Mouse (Mus musculus): Measurements from ENCODE around the gene Foxn4.

DNA sequence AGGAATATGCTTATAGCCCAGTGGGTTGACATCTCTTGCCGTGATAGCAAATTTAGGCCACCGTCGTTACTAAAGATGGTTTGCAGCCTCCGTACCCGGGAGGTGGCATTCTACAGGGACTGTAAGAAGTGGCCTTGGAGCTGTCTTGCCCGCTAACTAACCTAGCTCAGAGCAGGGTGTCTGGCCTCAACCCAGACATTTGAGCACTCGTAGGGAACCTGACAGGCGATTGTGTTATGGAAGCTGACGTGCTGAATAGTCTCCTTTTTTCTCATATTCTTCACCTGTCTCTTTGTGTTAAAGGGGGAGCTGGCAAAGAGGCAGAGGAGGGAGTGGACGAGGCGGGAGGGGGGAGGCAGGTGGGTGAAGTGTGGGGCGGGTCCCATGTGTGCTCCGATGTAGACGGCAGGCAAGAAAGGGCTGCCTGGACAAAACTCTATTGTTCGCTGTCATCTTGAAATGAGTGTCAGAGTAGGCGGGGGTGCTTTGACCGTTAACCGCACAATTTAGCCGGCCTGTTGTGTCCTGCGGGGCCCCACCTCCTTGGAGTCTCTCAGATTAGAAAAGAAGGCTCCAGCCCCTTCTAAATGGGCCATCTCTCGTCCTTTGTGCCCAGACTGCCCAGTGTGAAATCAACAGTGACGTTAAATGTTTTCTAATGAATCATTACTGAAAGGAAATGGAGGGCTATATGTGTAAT is 25.7 kb upstream of the Foxn4 start:
- TF ChIP-seq CTCF (IDR thresholded peaks at IDR 0.05; ENCODE audit: borderline replicate concordance, insufficient read depth, low read length) (no peak), POLR2A (IDR thresholded peaks at IDR 0.05; ENCODE audit: low read depth, low read length) (no peak)
